Mouse (Mus musculus) E14TG2a.4 (cell line): Measurements from ENCODE around the gene Arf6.

Experiments used
- CTCF ChIP-seq: conservative IDR thresholded peaks from 2 replicates; pipeline ENCODE4 v1.5.1; 2014; ENCODE audit warnings: low read length
- NANOG ChIP-seq: IDR thresholded peaks from 2 replicates; pipeline ENCODE4 v1.6.1; 2014; ENCODE audit warnings: borderline replicate concordance, low read length, mixed read lengths

DNA sequence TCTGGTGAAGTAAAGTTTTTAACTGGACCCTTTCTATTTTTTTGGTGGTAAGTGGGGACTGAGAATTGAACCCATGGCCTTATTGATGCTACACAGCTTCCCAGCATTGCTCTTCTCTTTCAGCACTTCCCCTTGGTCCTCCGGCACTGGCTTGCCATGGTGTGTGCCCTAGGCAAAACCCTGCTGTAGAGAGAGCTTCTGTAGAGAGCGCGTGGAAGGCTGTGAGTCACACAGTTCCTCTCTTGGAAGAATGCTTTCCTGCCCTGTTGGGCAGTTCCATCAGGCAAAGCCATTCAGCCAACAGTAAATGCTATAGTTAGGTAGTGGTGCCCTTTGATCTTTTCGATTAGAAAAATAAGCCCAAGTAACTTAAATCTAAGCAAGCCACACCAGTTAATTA, 47.7 kb downstream of the Arf6 start:
- no peak for TF ChIP-seq CTCF
- TF ChIP-seq NANOG: no peak
